Mouse (Mus musculus) MEL (cell line): ENCODE measurements around the gene Slc16a12.
A peak's percentile ranks its signal among the peaks of the same experiment; 100 is the strongest.

Source experiments
- CHD1 ChIP-seq: IDR thresholded peaks from 2 replicates; pipeline ENCODE4 v1.6.1; 2012; ENCODE audit warnings: low read depth, mild to moderate bottlenecking, inconsistent platforms, low read length, improper control_type of control experiment
- CTCF ChIP-seq, 3 experiments: IDR thresholded peaks in 2 of 3; conservative IDR thresholded peaks in 1 of 3; 2 replicates each; pipeline ENCODE4 v1.5.1; 2011 to 2012; ENCODE audit warnings: low read length in 3 of 3, low read depth in 2 of 3, mild to moderate bottlenecking in 2 of 3, improper control_type of control experiment in 1 of 3, inconsistent platforms in 1 of 3, mixed read lengths in 1 of 3, moderate library complexity in 1 of 3; ENCODE audit not compliant: control insufficient read depth in 1 of 3, insufficient read depth in 1 of 3, poor library complexity in 1 of 3, severe bottlenecking in 1 of 3
- USF1 ChIP-seq: IDR thresholded peaks from 2 replicates; pipeline ENCODE4 v1.6.1; 2014; ENCODE audit warnings: low read depth, mild to moderate bottlenecking, inconsistent platforms, low read length, improper control_type of control experiment, moderate library complexity

- TF ChIP-seq CHD1 (no peak), CTCF (IDR thresholded peaks at IDR 0.05 in 2 of 3, conservative IDR thresholded peaks at IDR 0.05 in 1 of 3; ENCODE audit: control insufficient read depth in 1 of 3, insufficient read depth in 1 of 3, low read depth in 2 of 3, low read length in 3 of 3, poor library complexity in 1 of 3, severe bottlenecking in 1 of 3) (0 out of 6 replicates have a peak, but pooled peaks of 1 of the 3 experiments have one; percentile 13), USF1 (no peak)
These were observed 90.4 kb downstream of the Slc16a12 start for GRCm38 (mm10) chr19:34656511-34657298.
